Mouse (Mus musculus): ENCODE results near the gene Klhl25.
A peak's percentile ranks its signal among the peaks of the same experiment; 100 is the strongest.
"Not testable (repeated sequence)": the region's sequence is repeated elsewhere in the genome, so short reads cannot be mapped to it uniquely, and the experiment has no call there.

The Klhl25 gene

GRCm38 (mm10) chr7:75848115-75848775, at the start of gene Klhl25:
Gene Klhl25, plus strand, starts transcription at chr7:75848310.
- DNase-seq (ENCODE audit: low spot score), result peak; percentile 94

GRCm38 (mm10) chr7:75800530-75800929, 47.6 kb upstream of the Klhl25 start:
- no peak for DNase-seq (ENCODE audit: low spot score)

- no peak for DNase-seq (ENCODE audit: low spot score)
Observed at GRCm38 (mm10) chr7:75801022-75801421, 47.1 kb upstream of the Klhl25 start.

- no peak for DNase-seq (ENCODE audit: low spot score)
Observed at GRCm38 (mm10) chr7:75801621-75802358, 46.3 kb upstream of the Klhl25 start.

GRCm38 (mm10) chr7:75802887-75803286, 45.2 kb upstream of the Klhl25 start:
- no peak for DNase-seq (ENCODE audit: low spot score)

GRCm38 (mm10) chr7:75806161-75806560, 41.9 kb upstream of the Klhl25 start:
- no peak for DNase-seq (ENCODE audit: low spot score)

GRCm38 (mm10) chr7:75806711-75807110, 41.4 kb upstream of the Klhl25 start:
- peak; percentile 58 for DNase-seq (ENCODE audit: low spot score)

- DNase-seq (ENCODE audit: low spot score), result peak; percentile 46
Observed at GRCm38 (mm10) chr7:75807460-75808304, 40.4 kb upstream of the Klhl25 start.

- no peak for DNase-seq (ENCODE audit: low spot score)
Observed at GRCm38 (mm10) chr7:75820687-75821086, 27.4 kb upstream of the Klhl25 start.

- DNase-seq (ENCODE audit: low spot score), result no peak
Observed at GRCm38 (mm10) chr7:75822087-75822668, 25.9 kb upstream of the Klhl25 start.

- no peak for DNase-seq (ENCODE audit: low spot score)
Observed at GRCm38 (mm10) chr7:75823071-75823470, 25.0 kb upstream of the Klhl25 start.

- no peak for DNase-seq (ENCODE audit: low spot score)
Observed at GRCm38 (mm10) chr7:75826360-75827103, 21.6 kb upstream of the Klhl25 start.

GRCm38 (mm10) chr7:75827357-75827756, 20.8 kb upstream of the Klhl25 start:
- no peak for DNase-seq (ENCODE audit: low spot score)

- peak; percentile 56 for DNase-seq (ENCODE audit: low spot score)
Observed at GRCm38 (mm10) chr7:75827850-75828249, 20.3 kb upstream of the Klhl25 start.

- no peak for DNase-seq (ENCODE audit: low spot score)
Observed at GRCm38 (mm10) chr7:75828536-75828935, 19.6 kb upstream of the Klhl25 start.

- no peak for DNase-seq (ENCODE audit: low spot score)
Observed at GRCm38 (mm10) chr7:75830251-75831060, 17.7 kb upstream of the Klhl25 start.

GRCm38 (mm10) chr7:75833960-75834359, 14.2 kb upstream of the Klhl25 start:
- DNase-seq (ENCODE audit: low spot score), result not testable (repeated sequence)

- not testable (repeated sequence) for DNase-seq (ENCODE audit: low spot score)
Observed at GRCm38 (mm10) chr7:75834932-75835631, 13.0 kb upstream of the Klhl25 start.

- no peak for DNase-seq (ENCODE audit: low spot score)
Observed at GRCm38 (mm10) chr7:75840071-75840470, 8.0 kb upstream of the Klhl25 start.

- DNase-seq (ENCODE audit: low spot score), result no peak
Observed at GRCm38 (mm10) chr7:75842306-75842705, 5.8 kb upstream of the Klhl25 start.
